Mouse (Mus musculus): ENCODE measurements at regions not wholly inside any gene's neighbourhood (a gene's known extent, or its start where the extent isn't known, plus 50 kb on each side); places are given as distances from the start of the nearest gene placed in this dataset.

DNA sequence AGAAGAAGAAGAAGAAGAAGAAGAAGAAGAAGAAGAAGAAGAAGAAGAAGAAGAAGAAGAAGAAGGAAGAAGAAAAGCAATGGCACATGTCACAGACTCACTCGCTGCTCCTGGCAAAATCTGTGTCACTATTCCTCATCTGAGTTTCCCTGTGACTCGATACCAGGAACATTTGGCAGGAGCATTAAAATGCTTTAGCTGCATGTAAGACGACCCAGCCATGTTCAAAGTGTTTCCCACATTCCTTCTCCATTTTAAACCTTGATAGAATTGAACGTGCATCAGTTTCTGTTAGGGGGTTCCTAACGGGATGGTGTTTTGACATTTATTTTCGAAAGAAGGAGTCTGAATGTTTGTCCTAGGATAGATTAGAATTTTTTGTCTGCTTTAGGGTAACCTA, 51.2 kb upstream of the Pja2 start:
- intact Hi-C loops (cut with DNase I) = no loop called here
- DNase-seq = no peak

GRCm38 (mm10) chr17:64383600-64383999, 51.9 kb upstream of the Pja2 start:
- no peak for DNase-seq
- intact Hi-C loops (cut with DNase I) = no loop called here

DNA sequence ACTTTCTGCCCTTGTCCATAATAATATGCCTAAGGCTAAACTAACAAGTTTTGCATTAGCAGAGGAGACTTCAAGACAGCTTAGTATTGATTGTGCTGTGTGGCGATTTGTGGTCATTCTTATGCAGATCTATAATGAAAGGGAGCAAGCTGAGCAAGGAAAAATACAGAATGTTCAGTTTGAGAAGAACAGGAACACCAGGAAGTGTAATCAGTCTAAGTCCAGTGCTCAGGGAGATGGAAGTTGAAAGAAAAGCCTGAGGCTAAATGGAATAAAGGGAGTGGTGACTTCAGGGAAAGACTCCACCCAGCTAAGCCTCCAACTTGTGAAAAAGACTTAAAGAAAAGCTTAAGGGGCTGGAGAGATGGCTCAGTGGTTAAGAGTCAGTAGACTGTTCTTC, 58.6 kb upstream of the Pja2 start:
- intact Hi-C loops (cut with DNase I) = no loop called here
- no peak for DNase-seq

GRCm38 (mm10) chr17:64397254-64397897, 65.7 kb upstream of the Pja2 start:
- intact Hi-C loops (cut with DNase I) = no loop called here
- no peak for DNase-seq

GRCm38 (mm10) chr17:64398114-64398692, 66.5 kb upstream of the Pja2 start:
- intact Hi-C loops (cut with DNase I) = no loop called here

GRCm38 (mm10) chr17:64398708-64399107, 67.0 kb upstream of the Pja2 start:
- intact Hi-C loops (cut with DNase I) = no loop called here
- no peak for DNase-seq

More at GRCm38 (mm10) chr17:64398114-64398692, 66.5 kb upstream of the Pja2 start:
- DNase-seq = no peak

DNA sequence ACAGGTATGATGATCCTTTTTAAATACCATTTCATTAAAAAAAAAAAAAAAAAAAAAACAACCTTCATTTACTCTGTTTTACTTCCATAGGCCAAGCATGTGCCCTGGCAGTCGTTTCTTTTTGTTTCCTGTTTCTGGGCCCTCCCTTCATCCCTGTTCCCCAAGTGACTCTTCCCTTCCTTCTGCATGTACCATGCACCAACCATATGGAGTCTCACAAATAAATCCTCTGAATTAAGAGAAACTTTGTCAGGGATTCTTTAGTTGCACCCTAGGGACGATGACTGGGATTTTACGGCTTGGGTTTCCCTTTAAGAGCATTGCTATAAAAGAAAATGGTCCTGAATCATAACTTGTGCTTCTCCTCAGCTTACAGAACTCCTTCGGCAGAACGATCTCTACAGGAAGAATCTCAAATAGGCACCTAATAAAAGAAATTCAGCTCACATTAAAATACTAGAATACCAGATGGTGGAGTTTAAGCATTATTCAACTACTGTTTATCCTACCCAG, 75.1 kb upstream of the Pja2 start:
- intact Hi-C loops (cut with DNase I) = no loop called here

GRCm38 (mm10) chr17:64407255-64408011, 75.7 kb upstream of the Pja2 start:
- DNase-seq = no peak
- intact Hi-C loops (cut with DNase I) = no loop called here

More for the DNA sequence above, 75.1 kb upstream of the Pja2 start:
- DNase-seq = no peak

DNA sequence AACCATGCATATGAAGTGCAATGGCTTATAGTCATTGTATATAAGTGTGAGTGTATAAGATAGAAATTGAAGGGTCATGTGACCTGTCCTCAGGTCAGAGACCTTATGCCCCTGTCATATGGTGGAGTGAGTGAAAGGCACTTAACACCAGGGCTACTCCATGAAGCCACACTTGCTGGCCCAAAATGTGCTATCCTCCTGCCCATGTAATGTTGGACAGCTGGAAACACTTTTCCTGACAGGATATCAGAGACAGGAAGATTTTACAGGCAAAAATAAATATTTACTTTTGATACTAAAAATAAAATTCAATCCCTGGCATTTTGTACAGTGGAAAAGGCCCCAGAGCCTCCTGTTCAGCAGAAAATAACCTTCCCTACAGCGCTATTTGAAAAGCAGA, 94.1 kb upstream of the Pja2 start:
- no peak for DNase-seq
- intact Hi-C loops (cut with DNase I) = no loop called here

DNA sequence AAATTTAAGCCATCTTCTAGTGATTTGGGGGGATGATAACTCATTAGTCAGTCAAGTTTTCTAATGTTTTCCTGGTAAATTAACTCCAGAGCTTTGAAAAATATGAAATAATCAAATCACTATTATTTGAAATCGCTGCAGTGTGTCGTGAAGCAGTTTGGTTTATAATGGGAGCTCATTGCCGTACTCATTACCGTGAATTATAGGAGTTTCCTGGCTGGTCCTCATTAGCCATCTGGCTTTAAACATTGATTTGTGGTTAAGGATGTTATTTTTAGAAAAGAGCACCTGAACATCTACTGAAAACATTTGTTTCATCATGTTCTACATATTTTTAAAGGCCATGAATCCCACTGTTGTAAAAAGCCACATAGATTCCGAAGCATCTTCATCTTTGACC, 94.8 kb upstream of the Pja2 start:
- intact Hi-C loops (cut with DNase I) = no loop called here
- no peak for DNase-seq

DNA sequence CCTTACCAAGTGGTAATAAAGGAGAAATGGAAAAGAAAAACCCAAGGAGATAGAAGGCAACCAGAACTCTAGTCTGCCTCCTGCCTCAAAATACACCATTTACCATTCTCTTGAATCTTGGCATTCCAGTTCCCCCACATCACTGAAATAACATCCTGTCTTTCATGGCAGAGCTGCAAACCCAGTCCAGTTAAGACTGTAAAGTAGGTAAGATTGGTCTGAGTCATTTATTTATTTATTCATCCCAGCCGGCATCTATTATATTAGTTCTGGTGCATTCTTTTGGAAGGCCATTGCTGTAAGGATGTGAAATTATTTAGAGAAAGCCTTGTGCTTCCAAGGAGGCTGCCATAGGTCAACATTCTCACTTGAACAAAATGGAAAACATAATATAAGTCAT, 107.9 kb upstream of the Pja2 start:
- intact Hi-C loops (cut with DNase I) = no loop called here
- DNase-seq = no peak

DNA sequence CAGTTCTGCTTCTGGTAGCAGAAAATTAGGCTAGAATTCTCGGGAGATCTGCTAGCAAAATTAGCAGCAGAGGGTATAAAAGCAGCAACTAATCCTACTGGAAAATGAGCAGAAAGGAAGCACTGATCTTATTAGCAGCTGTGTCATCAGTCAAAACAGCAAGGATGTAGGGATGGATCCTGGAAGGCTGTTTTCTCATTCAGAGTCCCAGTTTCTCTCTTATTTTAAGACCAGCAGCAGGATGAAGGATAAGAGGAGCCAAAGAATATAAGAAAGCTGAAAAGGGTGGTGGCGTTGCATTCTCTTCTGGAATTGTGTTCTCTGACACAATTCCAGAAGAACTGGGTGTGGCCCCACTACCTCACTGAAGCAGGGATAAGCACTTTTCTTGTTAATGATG, 123.0 kb upstream of the Pja2 start:
- DNase-seq = no peak
- intact Hi-C loops (cut with DNase I) = no loop called here

- intact Hi-C loops (cut with DNase I) = no loop called here
- DNase-seq = no peak
Measured at GRCm38 (mm10) chr17:64466273-64466672, 134.3 kb upstream of the Man2a1 start.

DNA sequence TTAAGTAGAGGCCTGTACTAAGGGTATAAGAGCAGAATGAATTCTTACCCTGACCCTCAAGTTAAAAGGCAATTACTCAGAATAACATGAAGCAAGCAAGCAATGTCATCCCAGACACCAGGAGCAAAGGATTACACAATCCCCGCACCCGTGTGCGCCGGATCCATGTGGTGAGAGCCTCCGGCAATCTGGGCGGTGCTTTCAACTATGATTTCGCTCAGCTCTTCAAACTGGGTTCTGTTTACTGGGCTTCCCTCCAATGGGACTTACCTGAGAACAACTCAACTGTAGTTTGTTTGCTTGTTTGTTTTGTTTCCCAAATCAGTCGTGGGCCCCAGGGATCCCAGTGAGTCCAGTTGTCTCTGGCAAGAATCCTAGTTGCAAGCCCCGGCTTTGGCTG, 133.8 kb upstream of the Man2a1 start:
- DNase-seq = no peak
- intact Hi-C loops (cut with DNase I) = no loop called here

DNA sequence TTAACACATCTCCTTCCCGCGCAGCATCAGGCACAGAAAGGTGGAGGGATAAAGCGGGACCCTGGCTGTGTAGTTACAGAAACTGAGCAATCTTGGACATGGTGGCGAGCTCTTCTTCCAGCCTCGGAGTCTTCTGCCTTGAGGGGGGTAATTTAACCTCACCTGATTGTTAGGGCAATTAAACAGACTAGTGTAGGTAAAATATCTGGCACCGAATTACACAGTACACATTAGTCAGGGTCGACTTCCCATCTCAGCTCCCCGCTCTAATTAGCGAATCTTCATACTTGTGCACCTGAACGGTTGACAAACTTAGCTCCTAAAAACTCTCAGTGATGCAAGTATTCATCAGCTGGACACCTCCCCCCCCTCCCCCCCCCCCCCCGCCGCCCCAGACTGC, 133.2 kb upstream of the Man2a1 start:
- intact Hi-C loops (cut with DNase I) = no loop called here
- DNase-seq = no peak

DNA sequence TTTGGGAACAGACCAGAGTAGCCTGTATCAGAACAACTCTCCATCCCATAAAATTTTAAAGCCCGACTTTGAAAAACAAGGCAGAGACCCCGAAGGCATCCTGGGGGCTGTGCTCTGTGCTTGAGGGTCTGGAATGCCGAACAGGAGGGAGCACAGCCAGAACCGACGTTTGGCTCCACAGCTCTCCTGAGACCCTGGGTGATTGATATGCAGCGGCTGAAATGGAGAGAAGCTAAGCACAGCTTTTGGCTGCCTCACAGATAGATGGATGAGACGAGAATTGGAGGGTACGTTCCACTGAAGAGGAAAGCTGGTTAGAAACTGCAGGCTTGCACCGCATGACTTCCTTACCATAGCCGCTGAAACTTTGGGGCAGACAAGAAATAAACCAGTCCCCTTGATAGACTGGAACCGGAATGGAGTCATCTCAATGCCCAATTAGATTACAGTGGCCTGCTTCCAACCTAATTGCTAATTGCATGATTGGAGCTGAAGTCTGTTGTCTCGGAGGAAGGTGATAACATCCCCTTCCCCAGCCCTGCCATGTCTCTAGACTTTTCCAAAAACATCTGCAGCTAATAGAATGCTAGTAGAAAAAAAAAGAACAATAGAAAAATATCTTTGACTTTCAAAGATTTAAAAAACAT, 130.7 kb upstream of the Man2a1 start:
- DNase-seq = no peak
- intact Hi-C loops (cut with DNase I) = no loop called here

- intact Hi-C loops (cut with DNase I) = no loop called here
- DNase-seq = no peak
Measured at GRCm38 (mm10) chr17:64480607-64481038, 119.9 kb upstream of the Man2a1 start.

- intact Hi-C loops (cut with DNase I) = no loop called here
- no peak for DNase-seq
Measured at GRCm38 (mm10) chr17:64484835-64485234, 115.7 kb upstream of the Man2a1 start.

DNA sequence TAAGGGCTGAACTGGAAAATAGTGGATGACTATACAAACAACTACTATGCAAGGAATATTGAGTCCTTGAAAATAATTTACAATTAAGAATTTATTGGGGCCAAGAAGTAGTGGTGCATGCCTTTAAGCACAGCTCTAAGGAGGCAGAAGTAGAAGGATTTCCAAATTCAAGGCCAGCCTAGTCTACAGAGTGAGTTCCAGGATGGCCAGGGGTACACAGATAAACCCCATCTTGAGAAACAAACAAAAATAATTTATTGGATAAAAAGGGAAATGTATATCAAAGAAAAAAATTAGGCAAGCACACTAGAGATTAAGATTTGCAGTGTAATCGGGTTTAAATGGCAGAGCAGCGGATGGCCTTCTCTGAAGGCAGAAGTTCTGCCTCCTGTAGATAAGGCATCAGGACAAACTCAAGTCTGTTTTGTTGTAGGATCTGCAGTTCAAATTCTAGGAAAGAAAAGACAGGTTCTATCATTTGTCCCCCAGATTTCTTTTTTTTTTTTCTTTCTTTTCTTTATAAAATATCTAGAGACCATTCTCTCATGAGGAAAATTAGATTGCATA, 110.7 kb upstream of the Man2a1 start:
- DNase-seq = no peak
- intact Hi-C loops (cut with DNase I) = loop anchor here (10.0 kb wide), 1 partner anchor 765 kb away; no protein-coding TSS in a partner anchor

DNA sequence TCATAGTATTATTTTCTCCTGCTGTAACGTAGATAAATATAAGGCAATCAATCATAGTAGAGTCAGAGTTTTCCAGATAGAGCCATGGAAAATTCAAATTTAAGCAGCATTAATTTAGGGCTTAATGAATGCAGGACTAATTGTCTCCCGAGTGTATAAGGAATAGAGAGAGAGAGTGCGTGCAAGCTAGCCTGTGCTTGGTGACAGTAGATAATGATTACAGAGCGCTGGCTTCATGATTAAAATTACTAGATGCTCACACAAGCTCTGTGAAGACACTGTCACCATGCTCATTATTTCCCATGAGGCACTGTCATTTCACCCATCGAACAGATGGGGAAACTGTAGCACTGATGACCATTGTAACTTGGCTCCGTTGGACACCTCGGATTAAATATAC, 109.9 kb upstream of the Man2a1 start:
- intact Hi-C loops (cut with DNase I) = loop anchor here (10.0 kb wide), 1 partner anchor 764 kb away; no protein-coding TSS in a partner anchor
- no peak for DNase-seq

- no peak for DNase-seq
- intact Hi-C loops (cut with DNase I) = loop anchor here (10.0 kb wide), 1 partner anchor 763 kb away; no protein-coding TSS in a partner anchor
Measured at GRCm38 (mm10) chr17:64491922-64492353, 108.6 kb upstream of the Man2a1 start.

All from heart, postnatal 14 days (tissue).